Mouse (Mus musculus) neural tube, embryonic 10.5 days (tissue): ENCODE results near the gene Fryl.
A peak's percentile ranks its signal among the peaks of the same experiment; 100 is the strongest.
"Not testable (repeated sequence)": the region's sequence is repeated elsewhere in the genome, so short reads cannot be mapped to it uniquely, and the experiment has no call there.

Experiments
- DNase-seq: peaks from one replicate; pipeline ENCODE4 v3.0.0-alpha.2; 2017; ENCODE audit warnings: low spot score; ENCODE audit errors: extremely low spot score

The Fryl gene

DNA sequence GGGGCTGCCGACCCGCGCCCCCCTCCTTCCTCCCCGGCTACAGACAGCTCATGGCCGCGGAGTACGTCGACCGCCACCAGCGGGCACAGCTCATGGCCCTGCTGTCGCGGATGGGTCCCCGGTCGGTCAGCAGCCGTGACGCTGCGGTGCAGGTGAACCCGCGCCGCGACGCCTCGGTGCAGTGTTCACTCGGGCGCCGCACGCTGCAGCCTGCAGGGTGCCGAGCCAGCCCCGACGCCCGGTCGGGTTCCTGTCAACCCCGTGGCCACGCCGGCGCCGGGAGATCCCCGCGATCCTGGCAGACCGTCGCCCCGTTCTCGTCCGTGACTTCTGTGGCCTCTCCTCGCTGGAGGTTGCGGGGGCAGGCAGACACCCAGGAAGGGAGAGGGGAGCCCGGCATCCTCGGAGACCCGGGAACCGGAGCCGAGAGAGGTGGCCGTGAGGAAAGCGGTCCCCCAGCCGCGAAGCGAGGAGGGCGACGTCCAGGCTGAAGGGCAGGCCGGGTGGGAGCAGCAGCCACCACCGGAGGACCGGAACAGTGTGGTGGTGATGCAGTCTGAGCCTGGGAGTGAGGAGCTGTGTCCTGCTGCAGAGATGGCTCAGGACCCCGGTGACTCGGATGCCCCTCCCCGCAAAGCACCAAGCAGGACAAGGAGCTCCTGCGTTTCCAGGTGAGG, 242.7 kb downstream of the Fryl start:
- peak; percentile 56 for DNase-seq

DNA sequence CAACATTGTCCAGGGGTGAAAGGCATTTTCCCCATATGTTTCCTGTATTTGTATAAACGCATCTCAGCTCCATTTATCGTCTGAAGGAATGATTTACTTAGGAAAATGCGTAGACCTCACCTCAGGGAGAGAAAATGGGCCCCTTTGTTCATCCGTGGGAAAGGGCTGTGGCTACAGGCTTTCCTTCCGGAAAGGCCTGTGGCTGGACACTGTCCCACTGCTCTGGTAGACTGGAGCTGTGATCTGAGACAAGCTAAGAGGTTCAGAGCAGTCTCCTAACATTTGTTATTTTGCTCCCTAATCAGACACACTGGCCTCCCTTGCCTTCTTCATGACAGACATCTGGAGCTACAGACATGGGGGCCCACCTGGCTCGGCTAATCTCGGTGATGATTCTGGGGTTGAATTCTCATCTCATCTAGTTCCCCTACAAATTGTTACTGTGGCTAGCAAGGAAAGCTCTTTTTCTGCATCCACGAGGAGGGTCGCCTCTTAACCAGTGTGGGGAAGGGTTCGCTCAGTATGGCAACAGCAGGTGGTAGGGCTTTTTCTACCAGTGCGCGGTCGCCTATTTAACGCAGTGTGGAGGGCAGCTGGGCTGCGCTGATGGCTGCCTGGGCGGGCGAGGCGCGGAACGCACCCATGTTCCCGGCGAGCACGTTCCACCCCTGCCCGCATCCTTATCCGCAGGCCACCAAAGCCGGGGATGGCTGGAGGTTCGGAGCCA, 243.4 kb downstream of the Fryl start:
- DNase-seq, result not testable (repeated sequence)

DNA sequence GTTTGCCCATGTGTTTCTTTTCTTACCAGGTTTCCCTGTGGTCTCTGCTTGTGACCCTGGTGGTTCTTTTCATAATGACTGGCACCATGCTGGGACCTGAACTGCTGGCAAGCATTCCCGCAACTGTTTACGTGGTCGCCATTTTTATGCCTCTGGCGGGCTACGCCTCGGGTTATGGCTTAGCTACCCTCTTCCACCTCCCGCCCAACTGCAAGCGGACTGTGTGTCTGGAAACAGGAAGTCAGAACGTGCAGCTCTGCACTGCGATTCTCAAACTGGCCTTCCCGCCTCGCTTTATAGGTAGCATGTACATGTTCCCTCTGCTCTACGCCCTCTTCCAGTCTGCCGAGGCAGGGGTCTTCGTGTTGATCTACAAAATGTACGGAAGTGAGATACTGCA, 244.6 kb downstream of the Fryl start:
- not testable (repeated sequence) for DNase-seq

DNA sequence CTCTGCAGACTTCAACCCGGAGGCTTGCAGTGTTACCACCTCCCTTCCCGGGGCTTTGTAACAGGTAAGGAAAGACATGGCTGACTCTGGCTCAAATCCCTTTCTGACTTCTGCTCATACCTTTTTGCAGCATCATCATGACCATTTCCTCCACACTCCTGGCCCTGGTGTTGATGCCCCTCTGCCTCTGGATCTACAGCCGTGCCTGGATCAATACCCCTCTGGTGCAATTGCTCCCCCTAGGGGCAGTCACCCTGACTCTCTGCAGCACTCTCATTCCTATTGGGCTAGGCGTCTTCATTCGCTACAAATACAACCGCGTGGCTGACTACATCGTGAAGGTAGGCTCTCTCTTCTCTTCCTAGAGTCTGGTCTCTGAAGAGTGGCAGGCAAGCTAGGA, 248.2 kb downstream of the Fryl start:
- DNase-seq, result not testable (repeated sequence)

DNA sequence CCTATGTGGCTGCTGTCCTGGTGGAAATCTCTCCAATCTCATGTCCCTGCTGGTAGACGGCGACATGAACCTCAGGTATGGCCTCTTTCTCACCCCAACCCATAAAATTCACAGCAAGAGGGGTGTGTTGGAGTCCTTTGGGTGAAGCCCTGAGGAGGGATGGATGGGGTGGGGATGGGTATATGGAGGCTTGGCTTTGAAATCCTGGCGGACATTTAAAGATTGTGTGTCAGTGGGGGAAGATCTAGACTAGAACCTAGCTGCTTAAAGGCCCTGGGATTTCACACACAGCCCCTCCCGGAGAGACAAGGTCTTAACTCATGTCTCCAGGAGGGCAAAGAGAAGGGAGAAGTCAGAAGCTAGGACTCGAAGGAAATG, 248.8 kb downstream of the Fryl start:
- no peak for DNase-seq

DNA sequence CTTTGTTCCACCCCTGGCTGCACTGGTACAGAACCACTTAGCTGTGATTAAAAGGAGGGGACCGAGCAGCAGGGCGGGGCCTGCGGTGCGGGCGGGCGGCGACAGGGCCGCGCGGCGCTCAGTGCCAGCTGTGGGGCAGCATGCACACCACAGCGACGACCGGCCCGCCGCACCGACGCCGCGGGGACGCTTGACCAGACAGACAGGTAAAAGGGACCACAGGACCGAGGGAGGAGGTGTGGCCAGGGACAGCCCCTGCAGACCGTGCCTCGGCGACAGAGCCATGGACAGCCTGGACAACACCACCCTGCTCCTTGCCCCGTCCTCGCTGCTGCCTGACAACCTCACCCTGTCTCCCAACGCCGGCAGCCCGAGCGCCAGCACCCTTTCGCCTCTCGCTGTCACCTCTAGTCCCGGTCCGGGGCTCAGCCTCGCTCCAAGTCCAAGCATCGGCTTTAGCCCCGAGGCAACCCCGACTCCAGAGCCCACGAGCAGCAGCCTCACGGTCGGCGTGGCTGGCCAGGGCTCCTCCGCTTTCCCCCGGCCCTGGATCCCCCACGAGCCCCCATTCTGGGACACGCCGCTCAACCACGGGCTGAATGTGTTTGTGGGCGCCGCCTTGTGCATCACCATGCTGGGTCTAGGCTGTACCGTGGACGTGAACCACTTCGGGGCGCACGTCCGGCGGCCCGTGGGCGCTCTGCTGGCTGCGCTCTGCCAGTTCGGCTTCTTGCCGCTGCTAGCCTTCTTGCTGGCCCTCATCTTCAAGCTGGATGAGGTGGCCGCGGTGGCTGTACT, 249.4 kb downstream of the Fryl start, which contains the start of gene Slc10a4:
Gene Slc10a4, plus strand, starts transcription at position 100 of the 798 bp plus-strand sequence.
- DNase-seq, result peak; percentile 48

DNA sequence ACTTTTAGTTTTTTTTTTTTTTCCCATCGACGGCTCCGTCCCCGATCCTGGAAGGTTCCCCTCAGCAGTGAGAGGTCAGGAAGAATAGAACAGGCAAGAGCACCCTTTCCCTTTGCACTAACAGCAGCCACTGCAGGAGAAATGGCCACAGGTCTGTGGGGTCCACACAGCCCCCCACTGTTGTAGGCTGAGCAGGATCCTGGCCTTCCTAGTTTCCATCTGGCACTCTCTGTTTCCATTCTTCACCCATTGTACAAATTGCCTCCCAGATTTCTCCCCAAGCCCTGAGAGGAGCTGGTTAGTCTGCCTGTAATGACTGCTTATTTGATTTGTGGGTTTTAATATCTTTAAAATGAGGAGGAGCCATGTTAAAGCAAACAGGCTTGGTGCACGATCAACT, 252.4 kb downstream of the Fryl start:
- no peak for DNase-seq

DNA sequence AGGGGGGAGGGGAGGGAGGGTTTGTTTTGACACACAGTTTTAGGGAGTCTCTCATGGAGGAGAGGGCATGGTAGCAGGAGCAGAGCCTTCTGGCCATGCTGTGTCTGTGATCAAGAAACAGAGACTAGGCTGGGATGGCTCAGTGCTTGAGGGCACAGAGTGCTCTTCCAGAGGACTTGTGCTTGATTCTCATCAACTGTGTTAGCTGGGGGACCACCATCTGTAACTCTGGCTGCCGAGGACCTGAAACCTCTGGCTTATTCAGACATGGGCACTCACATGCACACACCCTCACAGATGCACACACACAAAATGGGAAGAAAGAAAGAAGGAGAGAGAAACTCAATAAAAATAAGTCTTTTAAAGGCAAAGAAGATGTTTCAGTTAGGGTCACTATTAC, 257.9 kb downstream of the Fryl start:
- not testable (repeated sequence) for DNase-seq

DNA sequence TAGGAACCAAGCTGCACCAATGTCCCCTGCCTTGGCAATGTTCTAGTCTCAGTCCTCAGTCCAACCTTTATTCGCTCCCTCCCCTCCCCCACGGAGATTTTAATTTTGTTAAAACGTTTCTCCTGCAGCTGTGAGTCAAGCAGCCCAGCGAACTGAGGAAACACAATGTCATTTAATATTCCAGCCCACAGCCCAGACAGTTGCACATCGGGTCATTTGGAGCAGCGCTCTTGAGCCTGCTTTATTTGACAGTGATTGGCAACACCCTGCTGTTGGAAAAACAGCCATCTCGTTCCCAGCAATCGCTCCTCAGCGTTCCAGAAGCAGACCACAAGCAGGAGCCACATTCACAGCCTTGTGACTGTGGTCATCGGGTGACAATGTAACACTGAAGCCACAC, 261.0 kb downstream of the Fryl start:
- DNase-seq, result no peak

DNA sequence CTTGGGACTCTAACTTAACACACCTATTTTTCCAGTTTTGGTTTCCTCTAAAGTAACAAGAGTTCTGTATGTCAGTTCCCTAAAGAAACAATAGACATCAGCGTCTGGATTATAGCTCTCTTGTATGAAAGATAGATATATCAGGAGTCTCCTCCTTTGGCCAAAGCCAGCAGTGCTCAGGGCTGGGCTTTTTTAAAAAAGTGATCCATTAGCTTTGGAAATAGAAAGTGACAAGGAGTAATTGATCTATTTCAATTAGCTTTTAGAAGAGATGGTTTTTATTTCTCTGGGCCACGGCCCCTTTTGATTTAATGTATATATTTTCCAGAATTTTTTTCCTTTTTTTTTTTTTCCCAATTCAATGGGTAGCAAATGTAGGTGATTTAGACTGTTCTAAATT, 261.5 kb downstream of the Fryl start:
- no peak for DNase-seq

DNA sequence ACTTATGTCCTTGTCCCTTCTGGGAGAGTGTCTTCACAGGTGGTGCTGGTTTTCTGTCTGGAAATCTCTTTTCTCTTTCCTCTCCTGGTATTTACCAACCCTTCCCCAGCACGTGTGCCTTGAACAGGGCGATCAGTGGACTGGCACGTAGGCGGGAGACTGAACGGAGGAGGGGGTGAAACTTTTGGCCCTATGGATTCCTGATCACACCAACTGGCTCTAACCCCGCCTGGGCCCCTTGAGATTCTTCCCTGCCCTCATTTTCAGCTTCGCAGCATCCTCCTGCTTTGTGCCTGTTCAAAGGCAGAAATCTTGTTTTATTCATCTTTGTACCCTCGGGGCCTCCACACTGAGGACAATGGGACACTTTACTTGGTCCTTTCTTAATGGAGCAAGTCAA, 262.0 kb downstream of the Fryl start:
- no peak for DNase-seq

DNA sequence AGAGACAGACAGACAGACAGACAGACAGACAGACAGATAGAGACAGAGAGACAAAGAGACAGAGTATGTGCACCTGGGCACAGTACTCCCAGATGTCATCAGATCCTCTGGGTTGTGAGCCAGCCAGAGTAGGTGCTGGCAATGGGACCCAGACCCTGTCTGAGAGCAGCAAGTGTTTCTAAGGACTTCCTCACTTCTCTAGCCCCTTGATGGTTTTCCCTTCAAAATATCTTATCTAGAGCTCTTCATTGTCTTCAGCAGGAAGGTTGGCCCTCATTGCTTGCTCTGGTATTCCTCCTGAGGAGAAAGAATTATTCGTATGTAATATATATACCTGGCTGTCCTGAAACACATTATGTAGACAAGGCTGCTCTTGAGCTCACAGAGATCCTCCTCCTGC, 263.9 kb downstream of the Fryl start:
- DNase-seq, result no peak

DNA sequence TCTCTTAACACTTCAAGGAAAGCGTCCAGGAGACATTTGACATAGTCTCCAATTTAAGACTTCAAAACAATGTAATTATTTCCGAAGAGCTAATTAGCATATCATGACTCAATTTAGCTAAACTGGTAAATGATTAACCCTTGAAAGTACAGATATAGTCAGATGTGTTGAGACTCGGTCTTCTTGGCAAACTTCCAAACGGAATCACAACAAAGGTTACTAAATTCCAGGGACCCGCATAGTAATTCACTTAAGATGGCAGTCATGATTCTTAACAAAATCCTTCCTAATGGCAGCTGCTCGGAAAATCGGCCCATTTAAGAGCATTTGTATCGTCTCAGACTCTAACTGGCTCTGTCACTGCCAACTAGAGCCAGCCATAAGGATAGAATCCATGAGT, 266.7 kb downstream of the Fryl start:
- no peak for DNase-seq

DNA sequence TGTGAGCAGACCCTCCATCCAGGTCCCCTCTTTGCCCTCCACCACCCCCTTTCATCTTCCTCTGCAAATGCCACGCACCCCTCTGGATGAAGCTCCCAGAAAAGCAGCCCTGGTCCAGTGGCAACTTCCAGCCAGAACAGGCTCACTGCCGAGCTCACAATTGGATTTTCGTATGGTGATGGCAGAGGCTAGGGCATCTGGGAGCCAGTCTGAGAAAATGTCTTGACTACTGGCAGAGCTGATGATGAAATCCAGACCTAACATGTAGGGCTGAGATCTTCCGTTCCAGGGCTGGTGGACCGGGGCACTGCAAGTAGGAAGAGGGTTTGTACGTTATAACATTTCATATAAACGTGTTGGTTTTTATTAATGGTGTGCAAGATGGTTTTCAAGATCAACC, 268.6 kb downstream of the Fryl start:
- no peak for DNase-seq

DNA sequence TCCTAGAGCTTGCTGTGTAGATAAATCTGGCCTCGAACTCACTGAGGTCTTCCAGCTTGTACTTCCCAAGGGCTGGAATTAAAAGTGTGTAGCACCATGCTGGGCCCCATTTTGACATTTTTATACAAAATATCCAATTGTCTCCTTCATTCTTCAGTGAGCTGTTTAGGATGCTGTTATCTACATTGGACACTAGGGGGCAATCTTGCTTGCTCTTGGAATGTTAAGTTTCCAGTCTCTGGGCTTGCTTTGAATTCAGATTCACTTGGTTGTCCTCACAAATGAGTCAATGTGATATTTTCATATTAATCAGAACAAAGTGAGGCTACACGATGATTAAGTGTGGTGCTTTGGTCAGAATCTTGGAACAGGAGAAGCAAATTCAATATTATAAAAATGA, 272.3 kb downstream of the Fryl start:
- DNase-seq, result no peak

DNA sequence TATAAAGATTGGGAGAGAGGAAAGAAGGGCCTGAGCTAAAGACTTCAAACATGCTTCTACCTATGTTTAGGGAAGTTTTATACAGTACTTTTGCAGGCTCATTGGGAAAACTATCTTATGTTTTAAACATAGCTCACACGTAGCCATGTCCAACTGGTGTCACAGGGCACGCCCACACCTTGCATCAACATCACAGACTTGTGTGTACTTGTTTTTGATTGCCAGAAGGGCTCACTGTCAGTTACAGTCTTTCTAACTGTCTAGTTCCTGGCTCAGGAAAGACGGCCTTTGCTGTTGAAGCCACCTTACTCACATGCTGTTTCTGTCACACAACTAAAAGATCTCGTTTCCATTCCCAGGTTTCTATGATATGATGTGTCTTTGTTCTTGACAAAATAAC, 279.9 kb downstream of the Fryl start:
- no peak for DNase-seq

DNA sequence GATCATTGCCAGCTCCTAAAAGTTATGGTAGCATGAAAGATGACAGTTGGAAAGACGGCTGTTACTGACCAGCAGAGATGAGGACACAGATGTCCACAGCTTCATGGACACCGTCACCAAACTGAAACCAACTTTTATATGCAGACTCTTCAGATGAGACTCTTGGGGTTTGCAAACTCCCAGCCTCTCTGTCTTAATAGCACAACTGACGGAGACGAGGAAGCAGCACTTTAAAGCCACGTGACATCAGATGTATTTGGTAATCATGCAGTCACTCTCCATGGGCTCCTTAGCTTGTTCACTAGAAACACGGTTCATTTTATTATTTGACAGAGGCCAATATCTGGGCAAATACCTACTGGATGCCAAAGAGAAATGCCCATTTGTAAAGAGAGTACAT, 280.4 kb downstream of the Fryl start:
- DNase-seq, result no peak

DNA sequence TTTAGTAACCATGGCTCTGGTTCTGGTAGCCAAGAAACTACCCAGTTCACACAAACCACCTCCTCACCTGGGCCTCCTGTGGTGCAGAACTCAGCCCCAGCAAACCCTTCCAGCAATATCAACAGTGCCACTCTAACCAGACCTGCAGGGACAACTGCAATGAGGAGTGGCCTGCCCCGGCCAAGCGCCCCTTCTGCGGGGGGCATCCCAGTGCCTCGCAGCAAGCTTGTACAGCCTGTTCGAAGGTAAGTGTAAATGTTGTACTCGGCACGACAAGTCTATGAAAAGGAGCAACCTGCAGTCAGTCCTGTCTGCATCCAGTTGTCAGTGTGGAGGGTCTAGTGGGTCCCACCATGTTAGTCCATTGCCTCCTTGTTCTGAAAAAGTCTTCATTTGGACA, 281.8 kb downstream of the Fryl start, which contains the start of gene Gm10135:
Gene Gm10135, minus strand, starts transcription at position 101 of the 400 bp plus-strand sequence.
- no peak for DNase-seq

DNA sequence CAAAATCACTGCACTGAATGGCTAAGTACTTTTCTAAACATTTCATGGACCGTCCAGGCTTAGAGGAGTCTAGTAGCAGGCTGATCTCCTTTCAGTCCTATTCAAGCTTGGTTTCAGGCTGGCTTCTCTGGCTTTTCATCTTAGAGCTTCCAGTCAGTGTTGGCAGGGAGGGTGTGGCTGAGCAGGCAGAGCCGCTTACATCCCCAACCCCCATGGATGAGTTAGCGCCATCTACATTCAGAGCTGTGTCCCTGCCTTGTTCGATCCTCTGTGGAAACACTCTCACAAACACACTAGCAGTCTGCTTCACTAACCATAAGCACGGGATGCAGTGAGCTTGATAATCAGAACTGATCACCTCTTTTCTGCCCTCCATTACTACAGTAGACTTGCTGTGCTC, 283.5 kb downstream of the Fryl start:
- DNase-seq, result no peak

DNA sequence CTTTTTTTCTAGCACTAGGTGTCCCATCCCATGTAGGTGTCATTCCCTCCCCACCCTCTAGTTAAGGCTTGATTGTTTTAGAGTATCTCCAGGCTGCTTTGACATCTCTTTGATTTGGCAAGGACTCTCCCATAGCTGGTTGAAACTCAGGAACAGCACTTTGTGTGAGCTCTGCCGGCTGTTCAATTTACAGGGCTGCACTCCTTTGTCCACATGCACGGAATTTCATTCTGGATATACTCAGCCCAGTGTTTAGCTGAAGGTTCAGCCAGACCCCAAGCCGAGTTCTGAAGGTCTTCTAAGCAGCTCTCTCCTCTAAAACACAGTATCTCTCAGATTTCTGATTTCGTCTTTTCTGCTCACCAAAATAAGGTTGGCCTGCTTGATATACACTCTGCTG, 284.0 kb downstream of the Fryl start:
- DNase-seq, result no peak
